Mouse (Mus musculus) MEL (cell line): ENCODE data around the gene Kncn. TPM values are rescaled to one million over a fixed set of nuclear protein-coding genes. Genes with fewer than 3 reads are reported as not detected.

Experiments used
- DNase-seq: peaks from one replicate; pipeline ENCODE4 v3.0.0; 2011; ENCODE audit warnings: low read depth, low spot score
- H3K27ac ChIP-seq: 2 replicates; pipeline ENCODE4 v1.5.1; 2012; ENCODE audit warnings: low read depth, mild to moderate bottlenecking, control low read depth, low read length, moderate library complexity; ENCODE audit not compliant: control insufficient read depth
- H3K27me3 ChIP-seq, 2 experiments: fragments of 150-350 bp in 1 of 2; sonication (generic) in 1 of 2; 2 replicates each; pipeline ENCODE4 v1.6.1; 2012; ENCODE audit warnings: low read length in 2 of 2, mild to moderate bottlenecking in 2 of 2, improper control_type of control experiment in 1 of 2, moderate library complexity in 1 of 2; ENCODE audit not compliant: insufficient read depth in 2 of 2, control insufficient read depth in 1 of 2
- H3K36me3 ChIP-seq, 2 experiments: 2 replicates each; pipeline ENCODE4 v1.6.1; 2012 to 2014; ENCODE audit warnings: low read length in 2 of 2, improper control_type of control experiment in 1 of 2, inconsistent platforms in 1 of 2, mild to moderate bottlenecking in 1 of 2; ENCODE audit not compliant: insufficient read depth in 2 of 2, control insufficient read depth in 1 of 2
- H3K4me1 ChIP-seq, 2 experiments: fragments of 150-350 bp in 1 of 2; sonication (generic) in 1 of 2; 2 replicates each; pipeline ENCODE4 v1.6.1; 2012; ENCODE audit warnings: low read length in 2 of 2, improper control_type of control experiment in 1 of 2, mild to moderate bottlenecking in 1 of 2; ENCODE audit not compliant: insufficient read depth in 2 of 2, control insufficient read depth in 1 of 2
- H3K4me3 ChIP-seq, 2 experiments: fragments of 150-350 bp in 1 of 2; sonication (generic) in 1 of 2; 2 replicates each; pipeline ENCODE4 v1.5.1; 2012; ENCODE audit warnings: low read depth in 2 of 2, low read length in 2 of 2, mild to moderate bottlenecking in 2 of 2, moderate library complexity in 2 of 2, control low read depth in 1 of 2, improper control_type of control experiment in 1 of 2; ENCODE audit not compliant: control insufficient read depth in 1 of 2, insufficient read depth in 1 of 2
- H3K79me2 ChIP-seq: 2 replicates; pipeline ENCODE4 v1.6.1; 2012; ENCODE audit warnings: mild to moderate bottlenecking, low read length, moderate library complexity; ENCODE audit not compliant: control insufficient read depth, poor library complexity, insufficient read depth
- H3K9ac ChIP-seq: 2 replicates; pipeline ENCODE4 v1.6.1; 2012; ENCODE audit warnings: low read depth, mild to moderate bottlenecking, control low read depth, low read length, moderate library complexity; ENCODE audit not compliant: control insufficient read depth, poor library complexity, severe bottlenecking
- H3K9me3 ChIP-seq: fragments of 150-350 bp; sonication (generic); replicated peaks from 2 replicates; pipeline ENCODE4 v1.6.1; 2012; ENCODE audit warnings: mild to moderate bottlenecking, low read length, improper control_type of control experiment, moderate library complexity; ENCODE audit not compliant: insufficient read depth
- CHD2 ChIP-seq: IDR thresholded peaks from 2 replicates; pipeline ENCODE4 v1.6.1; 2011; ENCODE audit warnings: low read length, improper control_type of control experiment
- CTCF ChIP-seq, 3 experiments: IDR thresholded peaks in 2 of 3; conservative IDR thresholded peaks in 1 of 3; 2 replicates each; pipeline ENCODE4 v1.5.1; 2011 to 2012; ENCODE audit warnings: low read length in 3 of 3, low read depth in 2 of 3, mild to moderate bottlenecking in 2 of 3, improper control_type of control experiment in 1 of 3, inconsistent platforms in 1 of 3, mixed read lengths in 1 of 3, moderate library complexity in 1 of 3; ENCODE audit not compliant: control insufficient read depth in 1 of 3, insufficient read depth in 1 of 3, poor library complexity in 1 of 3, severe bottlenecking in 1 of 3
- E2F4 ChIP-seq: IDR thresholded peaks from 2 replicates; pipeline ENCODE4 v1.6.1; 2011; ENCODE audit warnings: low read depth, low read length, improper control_type of control experiment, borderline replicate concordance
- ELF1 ChIP-seq: IDR thresholded peaks from 2 replicates; pipeline ENCODE4 v1.6.1; 2014; ENCODE audit warnings: low read depth, mild to moderate bottlenecking, inconsistent platforms, low read length, improper control_type of control experiment, moderate library complexity
- EP300 ChIP-seq, 2 experiments: IDR thresholded peaks; 2 replicates each; pipeline ENCODE4 v1.6.1; 2011; ENCODE audit warnings: improper control_type of control experiment in 2 of 2, low read length in 2 of 2, low read depth in 1 of 2, mild to moderate bottlenecking in 1 of 2
- ETS1 ChIP-seq: IDR thresholded peaks from 2 replicates; pipeline ENCODE4 v1.6.1; 2012; ENCODE audit warnings: low read depth, mild to moderate bottlenecking, inconsistent platforms, low read length, improper control_type of control experiment, moderate library complexity
- GABPA ChIP-seq: IDR thresholded peaks from 2 replicates; pipeline ENCODE4 v1.6.1; 2012; ENCODE audit warnings: low read depth, mild to moderate bottlenecking, inconsistent platforms, low read length, improper control_type of control experiment, moderate library complexity
- GATA1 ChIP-seq: IDR thresholded peaks from 2 replicates; pipeline ENCODE4 v1.6.1; 2011; ENCODE audit warnings: low read depth, low read length, improper control_type of control experiment
- HCFC1 ChIP-seq: IDR thresholded peaks from 2 replicates; pipeline ENCODE4 v1.6.1; 2012; ENCODE audit warnings: low read depth, mild to moderate bottlenecking, inconsistent platforms, low read length, improper control_type of control experiment, moderate library complexity
- JUND ChIP-seq: IDR thresholded peaks from 2 replicates; pipeline ENCODE4 v1.6.1; 2011; ENCODE audit warnings: low read depth, mild to moderate bottlenecking, improper control_type of control experiment, low read length
- MAFK ChIP-seq: IDR thresholded peaks from 2 replicates; pipeline ENCODE4 v1.6.1; 2011; ENCODE audit warnings: low read depth, mild to moderate bottlenecking, low read length, improper control_type of control experiment, borderline replicate concordance
- MAZ ChIP-seq: IDR thresholded peaks from 2 replicates; pipeline ENCODE4 v1.6.1; 2012; ENCODE audit warnings: low read depth, mild to moderate bottlenecking, inconsistent platforms, low read length, improper control_type of control experiment
- MEF2A ChIP-seq: IDR thresholded peaks from 2 replicates; pipeline ENCODE4 v1.6.1; 2014; ENCODE audit warnings: low read depth, mild to moderate bottlenecking, inconsistent platforms, low read length, improper control_type of control experiment; ENCODE audit not compliant: poor library complexity, insufficient replicate concordance, severe bottlenecking; ENCODE audit errors: extremely low read depth
- MYC ChIP-seq: IDR thresholded peaks from 2 replicates; pipeline ENCODE4 v1.6.1; 2011; ENCODE audit warnings: low read depth, mild to moderate bottlenecking, low read length, improper control_type of control experiment, moderate library complexity
- NELFE ChIP-seq: IDR thresholded peaks from 2 replicates; pipeline ENCODE4 v1.6.1; 2011; ENCODE audit warnings: low read depth, low read length, improper control_type of control experiment
- POLR2A ChIP-seq, 2 experiments: IDR thresholded peaks; 2 replicates each; pipeline ENCODE4 v1.6.1; 2011 to 2012; ENCODE audit warnings: low read length in 2 of 2, mild to moderate bottlenecking in 2 of 2, control low read depth in 1 of 2, improper control_type of control experiment in 1 of 2, low read depth in 1 of 2, moderate library complexity in 1 of 2; ENCODE audit not compliant: control insufficient read depth in 1 of 2, insufficient read depth in 1 of 2, poor library complexity in 1 of 2
- RAD21 ChIP-seq: IDR thresholded peaks from 2 replicates; pipeline ENCODE4 v1.6.1; 2011; ENCODE audit warnings: mild to moderate bottlenecking, low read depth, low read length, improper control_type of control experiment
- RCOR1 ChIP-seq: IDR thresholded peaks from 2 replicates; pipeline ENCODE4 v1.6.1; 2012; ENCODE audit warnings: low read depth, mild to moderate bottlenecking, inconsistent platforms, low read length, improper control_type of control experiment
- SMC3 ChIP-seq: IDR thresholded peaks from 2 replicates; pipeline ENCODE4 v1.6.1; 2011; ENCODE audit warnings: low read depth, low read length, improper control_type of control experiment
- TAL1 ChIP-seq: IDR thresholded peaks from 2 replicates; pipeline ENCODE4 v1.6.1; 2012; ENCODE audit warnings: mild to moderate bottlenecking, inconsistent platforms, low read length, moderate library complexity, mixed read lengths
- TBP ChIP-seq: IDR thresholded peaks from 2 replicates; pipeline ENCODE4 v1.8.0; 2011; ENCODE audit warnings: low read depth, low read length, improper control_type of control experiment
- USF1 ChIP-seq: IDR thresholded peaks from 2 replicates; pipeline ENCODE4 v1.6.1; 2014; ENCODE audit warnings: low read depth, mild to moderate bottlenecking, inconsistent platforms, low read length, improper control_type of control experiment, moderate library complexity
- USF2 ChIP-seq, 2 experiments: IDR thresholded peaks; 2 replicates each; pipeline ENCODE4 v1.6.1; 2011 to 2012; ENCODE audit warnings: improper control_type of control experiment in 2 of 2, low read length in 2 of 2, borderline replicate concordance in 1 of 2, inconsistent platforms in 1 of 2, low read depth in 1 of 2, mild to moderate bottlenecking in 1 of 2; ENCODE audit not compliant: insufficient read depth in 1 of 2
- ZC3H11A ChIP-seq: IDR thresholded peaks from 2 replicates; pipeline ENCODE4 v1.6.1; 2012; ENCODE audit warnings: low read depth, mild to moderate bottlenecking, inconsistent platforms, low read length, improper control_type of control experiment
- ZKSCAN1 ChIP-seq: IDR thresholded peaks from 2 replicates; pipeline ENCODE4 v1.6.1; 2012; ENCODE audit warnings: low read depth, mild to moderate bottlenecking, inconsistent platforms, low read length, improper control_type of control experiment, moderate library complexity
- ZMIZ1 ChIP-seq: IDR thresholded peaks from 2 replicates; pipeline ENCODE4 v1.6.1; 2012; ENCODE audit warnings: low read depth, mild to moderate bottlenecking, inconsistent platforms, low read length, improper control_type of control experiment, moderate library complexity
- polyA plus RNA-seq, 2 experiments: library from polyadenylated mRNA; stranded (reverse) in 1 of 2; unstranded in 1 of 2; fragments of >175 nt in 1 of 2; fragments of >200 nt in 1 of 2; gene quantifications; 2 replicates each; pipeline versions ENCODE4 v1.2.1 to v1.2.4; 2012; ENCODE audit warnings: low replicate concordance in 2 of 2, low read depth in 1 of 2; ENCODE audit not compliant: insufficient read length in 2 of 2, insufficient read depth in 1 of 2, missing spikeins in 1 of 2
- total RNA-seq: library from RNA; depleted of rRNA; stranded (reverse); fragments of 300-350 nt; gene quantifications from 2 replicates; pipeline ENCODE4 v1.2.3, GENCODE M21; 2012

Gene Kncn
- total and polyA plus RNA-seq, 3 experiments = not detected

DNA sequence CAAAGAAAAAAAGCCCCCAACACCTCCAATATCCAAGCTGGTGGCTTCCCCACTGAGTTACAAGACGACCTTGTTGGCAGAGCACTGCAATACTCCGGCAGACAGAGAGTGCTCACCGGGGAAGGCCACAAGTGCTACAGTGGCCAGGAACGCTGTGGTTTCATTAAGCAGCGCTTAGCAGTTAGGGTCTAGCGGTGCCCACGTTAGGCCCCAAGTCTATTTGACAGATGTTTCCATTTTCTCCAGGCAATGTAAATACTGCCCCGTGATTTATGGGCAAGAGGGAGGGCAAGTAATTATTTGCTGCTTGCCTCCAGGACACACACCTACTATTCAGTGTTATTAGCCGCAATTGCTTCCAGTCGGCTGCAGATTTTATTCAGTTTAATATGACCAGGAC, 20.3 kb upstream of the Kncn start:
- no peak for DNase-seq
- no peaks in the 10 kb centered on the region for H3K9me3 ChIP-seq
- H3K4me1 ChIP-seq = no peaks in the 10 kb centered on the region
- no peaks in the 10 kb centered on the region for H3K79me2 ChIP-seq
- peaks cover 0 to 14% of the 10 kb centered on the region in 2 experiments; a peak in 2 of 4 replicates for H3K36me3 ChIP-seq
- H3K27me3 ChIP-seq = no peaks in the 10 kb centered on the region
- H3K9ac ChIP-seq = no peak overlapping the region
- TF ChIP-seq MAFK = no peak
- TF ChIP-seq MAZ = no peak
- no peak for TF ChIP-seq GABPA
- no peak for TF ChIP-seq EP300 (IDR thresholded peaks at IDR 0.05; ENCODE audit: low read depth in 1 of 2, low read length in 2 of 2)
- TF ChIP-seq CTCF (IDR thresholded peaks at IDR 0.05 in 2 of 3, conservative IDR thresholded peaks at IDR 0.05 in 1 of 3; ENCODE audit: control insufficient read depth in 1 of 3, insufficient read depth in 1 of 3, low read depth in 2 of 3, low read length in 3 of 3, poor library complexity in 1 of 3, severe bottlenecking in 1 of 3) = no peak
- TF ChIP-seq SMC3 = no peak
- TF ChIP-seq ZC3H11A = no peak
- TF ChIP-seq ZKSCAN1 = no peak
- TF ChIP-seq RAD21 = no peak
- no peak for TF ChIP-seq NELFE
- no peak for TF ChIP-seq USF1
- H3K4me3 ChIP-seq = no peak overlapping the region
- H3K27ac ChIP-seq = no peak overlapping the region

DNA sequence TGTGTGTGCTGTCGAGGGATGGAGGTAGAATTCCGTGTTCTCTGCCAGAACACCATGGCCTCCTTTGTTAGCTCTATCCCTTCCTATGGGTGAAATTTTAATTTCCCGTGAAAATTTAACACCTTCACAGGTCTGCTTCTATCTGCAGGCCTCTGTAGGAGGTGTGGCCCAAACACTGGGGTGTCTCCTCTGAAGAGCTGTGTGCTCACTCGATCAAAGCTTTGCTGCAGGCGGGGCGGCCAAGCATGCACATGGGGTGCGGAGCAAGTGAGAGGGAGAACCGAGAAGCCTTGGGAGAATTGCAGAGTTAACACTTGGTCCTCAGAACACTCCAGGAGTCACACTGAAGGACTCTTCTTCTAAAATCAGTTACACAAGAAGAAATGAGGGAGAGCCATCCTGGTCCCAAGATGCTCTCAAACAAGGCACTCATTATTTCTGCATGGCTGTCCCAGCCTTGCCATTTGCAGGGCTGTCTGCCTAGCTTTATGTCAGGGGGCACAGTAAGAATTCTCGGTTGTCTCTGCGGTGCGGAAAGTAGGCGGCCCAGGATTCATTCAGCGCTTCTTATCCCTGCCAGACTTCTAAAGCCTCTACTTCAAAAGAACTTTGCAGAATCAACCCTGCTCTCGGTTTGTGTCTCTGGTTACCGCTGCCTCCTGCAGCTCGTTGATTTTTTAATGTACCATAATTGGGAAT, 14.5 kb upstream of the Kncn start:
- TF ChIP-seq CTCF (IDR thresholded peaks at IDR 0.05 in 2 of 3, conservative IDR thresholded peaks at IDR 0.05 in 1 of 3; ENCODE audit: control insufficient read depth in 1 of 3, insufficient read depth in 1 of 3, low read depth in 2 of 3, low read length in 3 of 3, poor library complexity in 1 of 3, severe bottlenecking in 1 of 3) (no peak), JUND (no peak), E2F4 (no peak), RCOR1 (no peak), USF1 (no peak), MAZ (no peak), TBP (no peak), POLR2A (IDR thresholded peaks at IDR 0.05; ENCODE audit: control insufficient read depth in 1 of 2, insufficient read depth in 1 of 2, low read depth in 1 of 2, low read length in 2 of 2, poor library complexity in 1 of 2) (no peak), CHD2 (no peak), HCFC1 (no peak), TAL1 (no peak), MYC (no peak), GABPA (no peak), EP300 (IDR thresholded peaks at IDR 0.05; ENCODE audit: low read depth in 1 of 2, low read length in 2 of 2) (no peak), GATA1 (no peak), USF2 (IDR thresholded peaks at IDR 0.05; ENCODE audit: borderline replicate concordance in 1 of 2, insufficient read depth in 1 of 2, low read depth in 1 of 2, low read length in 2 of 2) (no peak), ELF1 (no peak), ZMIZ1 (no peak), MEF2A (no peak), ETS1 (no peak)
- Histone ChIP-seq H3K4me3 (no peak overlapping the region), H3K79me2 (no peaks in the 10 kb centered on the region), H3K27me3 (no peaks in the 10 kb centered on the region), H3K27ac (no peak overlapping the region), H3K9me3 (no peaks in the 10 kb centered on the region), H3K9ac (no peak overlapping the region), H3K36me3 (peaks cover 0 to 16% of the 10 kb centered on the region in 2 experiments; a peak in 2 of 4 replicates), H3K4me1 (no peaks in the 10 kb centered on the region)
- DNase-seq = no peak
